Mouse (Mus musculus) adrenal gland, adult (tissue): ENCODE data around the gene Aff3.
"Not testable (repeated sequence)": the region's sequence is repeated elsewhere in the genome, so short reads cannot be mapped to it uniquely, and the experiment has no call there.

Source experiments
- DNase-seq, 2 experiments: peaks; one replicate each; pipeline ENCODE4 v3.0.0; 2022 to 2023; ENCODE audit warnings: low spot score in 1 of 2; ENCODE audit not compliant: inconsistent age in 2 of 2

Aff3 gene

DNA sequence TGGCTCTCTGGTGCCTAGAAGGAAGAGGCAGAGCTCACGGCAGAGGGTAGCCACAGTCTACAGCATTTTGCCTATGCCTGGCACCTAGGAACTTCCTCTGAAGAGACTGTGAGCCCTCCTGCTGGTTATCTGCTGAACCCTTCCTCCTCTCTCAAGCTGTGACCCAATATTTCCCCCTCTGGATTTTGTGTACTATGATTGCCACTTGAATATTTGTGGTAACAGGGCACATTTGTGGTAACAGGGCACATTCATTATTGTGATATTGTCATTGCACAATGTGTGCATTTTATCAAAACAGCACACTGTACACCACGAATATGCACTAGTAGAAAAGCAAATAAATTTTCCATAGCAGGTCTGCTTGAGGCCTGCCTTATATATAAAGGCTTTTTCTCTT, 223.0 kb downstream of the Aff3 start:
- DNase-seq, result no peak

- no peak for DNase-seq
Measured at GRCm38 (mm10) chr1:38440471-38440815, 224.3 kb downstream of the Aff3 start.

DNA sequence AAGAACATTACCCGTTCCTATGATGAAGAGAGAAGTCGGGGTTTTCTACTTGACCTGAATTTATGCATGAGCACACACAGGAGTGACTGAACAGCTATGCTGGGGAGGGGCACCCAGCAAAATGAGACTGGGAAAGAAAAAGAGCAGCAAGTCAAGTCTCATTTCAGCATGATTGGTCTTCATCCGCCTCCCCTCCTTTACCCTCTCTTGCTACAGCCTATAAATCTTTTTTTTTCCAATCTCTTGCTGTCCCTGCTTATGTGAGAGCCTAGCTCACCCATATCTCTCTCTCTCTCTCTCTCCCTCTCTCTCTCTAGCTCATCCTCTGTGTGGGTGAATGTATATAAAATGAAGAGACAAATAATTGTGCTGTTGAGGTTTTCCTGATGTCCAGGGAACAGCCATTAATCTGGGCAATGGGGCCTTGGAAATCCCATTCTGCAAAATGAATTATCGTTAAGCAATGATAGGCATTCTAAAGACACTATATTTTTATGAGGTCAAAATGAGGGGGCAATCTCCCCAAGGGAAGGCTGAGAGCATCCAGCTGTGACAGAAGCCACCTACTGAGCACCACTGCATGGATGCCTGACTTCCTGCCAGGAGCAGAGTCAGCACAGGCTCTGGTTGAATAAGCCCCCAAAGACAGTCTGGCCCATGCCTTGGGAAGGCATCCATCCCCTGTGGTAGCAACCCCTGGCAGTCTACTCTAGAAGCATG, 224.8 kb downstream of the Aff3 start:
- DNase-seq, result no peak

GRCm38 (mm10) chr1:38438447-38438846, 226.3 kb downstream of the Aff3 start:
- no peak for DNase-seq

- no peak for DNase-seq
Measured at GRCm38 (mm10) chr1:38437671-38438070, 227.1 kb downstream of the Aff3 start.

GRCm38 (mm10) chr1:38436471-38437340, 228.0 kb downstream of the Aff3 start:
- no peak for DNase-seq

DNA sequence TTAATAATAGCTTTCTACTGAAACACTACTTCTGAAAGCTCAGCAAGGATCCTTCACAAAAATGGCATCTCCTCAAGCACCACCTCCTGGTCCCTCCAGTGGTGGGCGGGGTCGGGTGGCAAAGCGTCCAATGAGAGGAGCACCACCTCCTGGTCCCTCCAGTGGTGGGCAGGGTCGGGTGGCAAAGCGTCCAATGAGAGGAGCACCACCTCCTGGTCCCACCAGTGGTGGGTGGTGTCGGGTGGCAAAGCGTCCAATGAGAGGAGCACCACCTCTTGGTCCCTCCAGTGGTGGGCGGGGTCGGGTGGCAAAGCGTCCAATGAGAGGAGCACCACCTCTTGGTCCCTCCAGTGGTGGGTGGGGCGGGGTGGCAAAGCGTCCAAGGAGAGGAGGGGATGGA, 234.4 kb downstream of the Aff3 start:
- not testable (repeated sequence) for DNase-seq

DNA sequence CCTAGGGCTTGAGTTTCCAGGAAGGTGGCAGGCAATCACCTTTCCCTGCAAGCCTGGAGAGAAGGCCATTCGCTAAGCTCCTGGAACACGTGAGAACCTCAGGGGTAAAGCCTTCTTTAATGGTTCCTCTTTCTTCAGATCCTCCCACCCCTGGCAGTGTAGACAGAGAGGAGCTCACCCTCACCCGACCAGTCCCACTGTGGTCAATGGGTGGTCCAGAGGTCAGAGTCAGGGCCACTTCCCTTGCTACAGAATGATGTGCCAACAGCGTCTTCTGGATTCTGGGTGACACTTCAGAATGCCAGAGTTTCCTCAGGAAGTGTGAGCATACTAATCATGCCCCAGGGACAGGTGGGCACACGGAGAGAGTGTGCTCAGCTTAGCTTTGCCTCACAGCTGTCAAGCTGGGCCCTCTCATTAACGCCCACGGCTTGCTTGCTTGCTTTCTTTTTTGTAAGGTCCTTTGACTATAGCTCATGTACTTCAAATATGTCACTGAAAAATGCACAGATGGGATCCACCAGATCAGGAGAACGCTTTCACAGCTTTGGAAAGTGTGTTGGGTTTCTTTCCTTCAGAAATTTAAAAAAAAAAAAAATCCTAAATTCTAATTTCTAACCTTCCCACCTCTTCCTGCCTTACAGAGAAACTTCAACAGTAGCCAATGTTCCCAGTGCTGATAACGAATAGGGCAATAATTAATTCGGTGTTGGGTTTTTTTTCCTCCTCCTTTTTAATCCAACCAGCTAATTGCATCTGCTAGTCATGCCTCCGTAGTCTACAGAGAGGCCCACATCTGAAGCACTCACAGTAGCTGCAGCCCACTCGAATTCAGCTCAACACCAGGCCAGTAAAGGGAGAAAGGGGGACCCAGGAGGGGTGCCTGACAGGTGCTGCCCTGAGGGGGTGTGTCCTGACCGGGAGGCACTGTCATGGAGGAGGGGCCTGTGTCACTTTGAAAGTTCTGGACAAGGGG, 235.8 kb downstream of the Aff3 start:
- no peak for DNase-seq

GRCm38 (mm10) chr1:38422921-38423320, 241.8 kb downstream of the Aff3 start:
- DNase-seq, result no peak

- no peak for DNase-seq
Measured at GRCm38 (mm10) chr1:38419331-38419730, 245.4 kb downstream of the Aff3 start.

DNA sequence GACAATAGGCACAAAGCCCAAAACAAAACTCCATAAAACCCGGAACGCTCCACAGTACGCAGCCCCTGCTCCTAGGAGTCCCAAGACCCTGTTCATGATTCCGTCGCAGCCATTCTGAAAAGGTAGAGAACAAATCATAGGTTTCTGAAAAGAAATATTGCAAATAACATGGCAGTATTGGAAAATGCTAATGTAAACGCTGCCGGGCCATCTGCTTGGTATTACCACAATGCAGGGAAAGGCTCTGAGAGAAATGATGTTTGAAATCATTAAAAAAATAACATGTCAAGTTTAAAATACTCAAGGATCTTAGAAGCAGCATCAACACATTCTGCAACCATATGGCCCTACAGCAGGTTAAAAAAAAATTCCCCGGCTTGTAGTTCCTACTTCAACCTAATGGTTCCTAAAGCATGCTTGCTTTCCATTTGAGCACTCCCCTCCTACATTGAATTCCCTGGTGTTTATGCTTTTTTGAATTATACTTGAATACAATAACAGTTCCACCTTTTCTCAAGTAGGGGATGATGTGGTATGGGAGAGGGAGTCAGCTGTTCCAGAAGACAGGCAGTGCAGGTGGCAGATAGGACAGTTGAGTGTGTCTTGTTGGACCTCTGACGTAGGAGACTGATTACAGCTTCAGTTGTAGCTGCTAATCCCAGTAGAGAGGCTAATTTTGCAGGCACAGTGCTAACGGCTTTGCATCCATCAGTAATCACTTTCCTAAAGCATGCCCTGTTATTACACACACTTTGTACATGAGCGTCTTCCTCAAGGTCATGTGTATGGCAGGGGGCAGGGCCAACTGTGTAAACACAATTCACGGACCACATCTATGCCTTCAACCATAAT, 246.3 kb downstream of the Aff3 start:
- no peak for DNase-seq

GRCm38 (mm10) chr1:38417196-38417595, 247.6 kb downstream of the Aff3 start:
- no peak for DNase-seq

DNA sequence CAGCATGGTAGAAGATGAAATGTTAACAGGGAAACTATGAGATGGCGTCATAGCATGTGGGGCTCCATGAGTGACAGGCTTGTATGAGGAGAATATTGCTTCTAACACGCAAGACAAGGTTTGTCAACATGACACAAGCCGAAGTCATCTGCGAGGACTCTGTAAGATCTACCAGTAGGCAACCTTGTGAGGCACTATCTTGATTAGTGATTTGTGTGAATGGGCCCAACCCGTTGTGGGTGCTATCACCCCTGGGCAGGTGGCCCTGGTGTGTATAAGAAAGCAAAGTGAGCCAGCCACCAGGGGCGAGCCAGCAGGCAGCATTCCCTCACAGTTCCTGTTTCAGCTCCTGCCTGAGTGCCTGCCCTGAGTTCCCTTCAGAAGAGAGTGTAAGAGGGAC, 249.2 kb downstream of the Aff3 start:
- DNase-seq, result no peak

GRCm38 (mm10) chr1:38411106-38411505, 253.6 kb downstream of the Aff3 start:
- no peak for DNase-seq

DNA sequence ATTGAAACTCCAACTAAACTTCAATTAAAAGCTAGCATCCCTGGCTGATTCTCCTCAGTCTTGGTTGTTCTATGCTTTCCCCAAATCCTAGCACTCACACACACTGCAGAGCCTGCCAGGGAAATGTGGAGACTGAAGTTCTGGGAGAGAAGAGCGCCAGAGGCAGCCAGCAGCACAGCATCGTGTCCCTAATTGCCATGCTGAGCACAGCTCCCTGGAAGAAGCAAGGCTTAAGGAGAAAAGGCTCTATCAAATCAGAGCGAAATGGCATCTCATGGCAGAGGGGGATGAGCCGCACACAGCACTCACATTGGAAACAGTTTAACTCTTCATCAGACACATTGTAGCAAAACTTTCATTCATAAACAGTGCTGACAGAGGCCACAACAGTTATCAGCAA, 254.3 kb downstream of the Aff3 start:
- no peak for DNase-seq

- DNase-seq, result no peak
Measured at GRCm38 (mm10) chr1:38408241-38408640, 256.5 kb downstream of the Aff3 start.

GRCm38 (mm10) chr1:38403781-38404180, 261.0 kb downstream of the Aff3 start:
- DNase-seq, result peak in 1 of 2 experiments; percentile 46

GRCm38 (mm10) chr1:38401856-38402255, 262.9 kb downstream of the Aff3 start:
- no peak for DNase-seq

- DNase-seq, result no peak
Measured at GRCm38 (mm10) chr1:38399269-38399668, 265.5 kb downstream of the Aff3 start.

DNA sequence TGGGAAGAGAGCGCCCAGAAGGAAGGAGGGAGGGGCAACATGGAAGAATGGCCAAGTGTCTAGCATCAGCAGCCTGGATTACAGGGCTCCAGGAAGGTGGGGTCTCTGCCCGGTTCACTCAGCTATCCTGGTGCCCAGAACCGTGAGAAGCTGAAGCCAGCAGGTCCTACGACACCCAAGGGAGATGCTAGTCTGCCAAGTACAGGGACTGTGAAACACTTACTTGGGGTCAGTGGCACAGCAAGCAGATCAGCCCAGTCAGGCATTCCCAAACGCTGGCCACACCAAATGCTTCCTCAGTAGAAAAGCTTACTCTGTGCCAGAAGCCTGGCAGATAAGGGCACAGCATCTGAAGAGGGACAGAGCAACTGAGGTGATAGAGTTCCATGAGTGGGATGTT, 266.2 kb downstream of the Aff3 start:
- no peak for DNase-seq
